Mouse (Mus musculus) spleen, postnatal 36 days (tissue): ENCODE results near the gene Lrit2.

Source experiments
- DNase-seq, 2 experiments: peaks; one replicate each; pipeline ENCODE4 v3.0.0; 2022; ENCODE audit warnings: low spot score in 2 of 2, mixed read lengths in 1 of 2

The Lrit2 gene

GRCm38 (mm10) chr14:37111371-37111770, 43.6 kb downstream of the Lrit2 start:
- DNase-seq = no peak

- no peak for DNase-seq
Measured at GRCm38 (mm10) chr14:37112931-37113330, 45.2 kb downstream of the Lrit2 start.

- DNase-seq = no peak
Measured at GRCm38 (mm10) chr14:37113922-37114321, 46.2 kb downstream of the Lrit2 start, which contains the start of gene 2610528A11Rik. Gene 2610528A11Rik (minus strand): TSS chr14:37114022.

- no peak for DNase-seq
Measured at GRCm38 (mm10) chr14:37119233-37119632, 51.5 kb downstream of the Lrit2 start.
